Mouse (Mus musculus): ENCODE data around the gene Dkk2. TPM values are rescaled to one million over a fixed set of nuclear protein-coding genes. Genes with fewer than 3 reads are reported as not detected.
"Not testable (repeated sequence)": the region's sequence is repeated elsewhere in the genome, so short reads cannot be mapped to it uniquely, and the experiment has no call there.

The Dkk2 gene
- polyA plus RNA-seq (2014; fragmentation: Nextera tagmentation; extraction: Ambion mirVana), result 3.1 TPM in 2 replicates

DNA sequence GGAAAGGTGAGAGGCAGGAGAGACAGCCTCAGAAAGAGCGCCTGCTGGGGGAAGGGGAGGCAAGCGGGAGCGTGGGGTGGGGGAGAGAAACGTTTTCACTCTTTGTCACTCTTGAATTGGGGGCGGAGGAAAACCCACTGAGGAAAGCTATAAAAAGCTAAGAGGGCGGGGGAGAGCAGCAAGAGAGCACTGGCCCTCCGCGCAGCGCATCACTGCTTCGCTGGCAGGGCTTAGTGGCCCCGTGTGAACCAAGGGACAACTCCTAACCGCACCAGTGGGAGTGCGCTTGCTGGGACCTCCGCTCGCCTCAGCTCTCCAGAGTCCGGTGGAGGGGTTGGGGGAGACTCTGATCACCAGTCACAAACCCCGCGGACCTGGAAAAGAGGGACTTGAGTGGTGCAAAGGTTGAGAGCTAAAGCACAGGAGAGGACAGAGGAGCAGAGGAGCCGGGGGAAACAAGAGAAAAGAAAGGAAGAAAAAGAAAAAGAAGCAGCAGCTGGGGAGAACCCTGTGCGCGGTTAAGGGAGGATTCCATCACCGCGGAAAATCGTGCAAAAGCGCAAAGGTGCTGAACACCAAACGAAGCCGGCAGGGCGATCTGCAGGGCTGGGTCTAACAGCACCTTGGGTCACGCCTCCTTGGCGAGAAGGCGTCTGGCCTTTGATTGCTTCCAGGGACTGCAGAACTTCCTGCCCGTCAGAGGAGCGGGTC, at the start of gene Dkk2:
Gene Dkk2, plus strand, starts transcription at position 181 of the 711 bp plus-strand sequence.
- DNase-seq (ENCODE audit: low spot score) (no peak), ATAC-seq (replicated peaks; ENCODE audit: low FRiP score) (no peak; the same call in 1 of the 2 replicates)
- WGBS, result 2% methylated on average over 33 of the region's 33 CpGs
- peak within 1 kb of the TSS; percentile 70 for H3K4me2 ChIP-seq
- no peaks in the 10 kb centered on the region for H3K9me3 ChIP-seq (ENCODE audit: control insufficient read depth, low read length)
- H3K4me1 ChIP-seq (replicated peaks; ENCODE audit: control insufficient read depth, insufficient read depth, low read length), result peaks cover 6% of the 10 kb centered on the region; the same call in 1 of the 2 replicates
- peaks cover 28% of the 10 kb centered on the region for H3K27me3 ChIP-seq (replicated peaks; ENCODE audit: control insufficient read depth, insufficient read depth, low read length)
- no peak within 1 kb of the TSS for H3K27ac ChIP-seq (ENCODE audit: low read depth, low read length)
- peak within 1 kb of the TSS; percentile 44 for H3K4me3 ChIP-seq (ENCODE audit: low read depth, low read length)
- no peaks in the 10 kb centered on the region for H3K36me3 ChIP-seq (ENCODE audit: control insufficient read depth, insufficient read depth, low read length)
- H3K9ac ChIP-seq (ENCODE audit: low read depth, low read length), result no peak within 1 kb of the TSS

DNA sequence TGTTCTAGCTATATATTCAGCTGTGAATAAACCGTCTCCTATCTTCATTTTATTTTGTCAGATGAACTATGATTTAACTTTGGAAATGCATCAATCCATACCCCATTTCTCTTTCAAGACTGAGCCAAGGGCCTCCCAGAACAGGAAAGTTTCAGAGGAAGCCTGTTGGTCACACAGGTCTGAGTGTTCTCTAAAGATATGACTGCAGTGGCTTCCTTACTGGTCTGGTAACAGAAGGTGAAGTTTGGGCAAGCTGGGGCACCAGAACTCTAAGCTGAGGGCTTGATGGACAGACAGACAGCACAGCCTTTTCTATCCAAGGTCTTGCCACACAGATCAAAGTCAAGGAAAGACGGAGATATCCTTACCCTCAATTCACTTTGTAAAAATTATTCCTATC, 48.4 kb upstream of the Dkk2 start:
- no peak overlapping the region for H3K9ac ChIP-seq (ENCODE audit: low read depth, low read length)
- H3K4me3 ChIP-seq (ENCODE audit: low read depth, low read length), result no peak overlapping the region
- H3K36me3 ChIP-seq (ENCODE audit: control insufficient read depth, insufficient read depth, low read length), result no peaks in the 10 kb centered on the region
- H3K27me3 ChIP-seq (replicated peaks; ENCODE audit: control insufficient read depth, insufficient read depth, low read length), result no peaks in the 10 kb centered on the region
- H3K4me1 ChIP-seq (replicated peaks; ENCODE audit: control insufficient read depth, insufficient read depth, low read length), result no peaks in the 10 kb centered on the region
- H3K4me2 ChIP-seq, result no peak overlapping the region
- WGBS, result 63% methylated on average over 2 of the region's 2 CpGs
- ATAC-seq (replicated peaks; ENCODE audit: low FRiP score) (no peak), DNase-seq (ENCODE audit: low spot score) (no peak)
- H3K27ac ChIP-seq (ENCODE audit: low read depth, low read length), result no peak overlapping the region
- no peaks in the 10 kb centered on the region for H3K9me3 ChIP-seq (ENCODE audit: control insufficient read depth, low read length)

DNA sequence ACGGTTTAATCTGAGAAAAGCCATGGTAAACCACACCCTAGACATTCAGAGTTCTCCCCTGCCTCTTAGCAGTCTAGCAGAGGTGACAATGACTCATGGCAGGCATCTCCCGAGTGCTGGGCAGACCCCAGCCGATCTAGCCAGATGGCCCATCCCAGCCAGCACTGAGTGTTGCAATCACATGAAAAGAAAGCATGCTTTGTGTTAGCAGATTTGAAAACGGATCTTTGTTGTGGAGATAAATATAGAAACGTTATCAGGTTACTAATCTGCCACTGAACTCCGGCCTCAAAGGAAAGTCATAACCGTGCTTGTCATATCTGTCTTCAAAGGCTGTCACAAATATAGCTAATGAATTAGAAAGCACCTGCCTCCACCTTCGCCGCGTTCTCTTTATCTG, 47.4 kb upstream of the Dkk2 start:
- ATAC-seq (replicated peaks; ENCODE audit: low FRiP score), result no peak
- Histone ChIP-seq H3K4me2 (no peak overlapping the region), H3K4me3 (ENCODE audit: low read depth, low read length) (no peak overlapping the region), H3K36me3 (ENCODE audit: control insufficient read depth, insufficient read depth, low read length) (no peaks in the 10 kb centered on the region), H3K9ac (ENCODE audit: low read depth, low read length) (no peak overlapping the region), H3K9me3 (ENCODE audit: control insufficient read depth, low read length) (no peaks in the 10 kb centered on the region), H3K4me1 (replicated peaks; ENCODE audit: control insufficient read depth, insufficient read depth, low read length) (no peaks in the 10 kb centered on the region), H3K27me3 (replicated peaks; ENCODE audit: control insufficient read depth, insufficient read depth, low read length) (no peaks in the 10 kb centered on the region), H3K27ac (ENCODE audit: low read depth, low read length) (no peak overlapping the region)
- no peak for DNase-seq (ENCODE audit: low spot score)
- WGBS, result 47% methylated on average over 10 of the region's 10 CpGs

DNA sequence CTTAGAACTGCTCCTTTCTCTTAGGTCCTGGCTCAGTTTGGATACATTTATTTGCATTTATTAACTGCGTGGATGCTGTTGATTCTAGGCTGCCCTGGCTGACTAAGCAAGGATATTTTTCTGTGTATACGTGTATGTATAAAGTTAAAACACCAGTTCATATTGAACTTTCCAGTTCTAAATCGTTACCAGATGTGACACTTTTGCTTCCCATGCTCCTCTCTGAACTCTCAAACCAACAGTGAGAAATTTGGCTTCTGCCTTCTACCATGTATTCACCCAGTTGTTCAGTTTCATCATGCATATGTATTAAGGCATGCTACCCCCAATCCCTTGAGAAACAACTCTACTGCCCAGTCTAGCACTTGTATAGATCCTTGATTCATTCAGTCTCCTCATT, 45.0 kb upstream of the Dkk2 start:
- DNase-seq (ENCODE audit: low spot score) (no peak), ATAC-seq (replicated peaks; ENCODE audit: low FRiP score) (no peak)
- H3K4me3 ChIP-seq (ENCODE audit: low read depth, low read length), result no peak overlapping the region
- no peak overlapping the region for H3K9ac ChIP-seq (ENCODE audit: low read depth, low read length)
- WGBS, result 70% methylated on average over 3 of the region's 3 CpGs
- no peaks in the 10 kb centered on the region for H3K27me3 ChIP-seq (replicated peaks; ENCODE audit: control insufficient read depth, insufficient read depth, low read length)
- H3K9me3 ChIP-seq (ENCODE audit: control insufficient read depth, low read length), result no peaks in the 10 kb centered on the region
- H3K4me2 ChIP-seq, result no peak overlapping the region
- H3K4me1 ChIP-seq (replicated peaks; ENCODE audit: control insufficient read depth, insufficient read depth, low read length), result no peaks in the 10 kb centered on the region
- no peaks in the 10 kb centered on the region; the same call in 1 of the 2 replicates for H3K36me3 ChIP-seq (ENCODE audit: control insufficient read depth, insufficient read depth, low read length)
- no peak overlapping the region for H3K27ac ChIP-seq (ENCODE audit: low read depth, low read length)

DNA sequence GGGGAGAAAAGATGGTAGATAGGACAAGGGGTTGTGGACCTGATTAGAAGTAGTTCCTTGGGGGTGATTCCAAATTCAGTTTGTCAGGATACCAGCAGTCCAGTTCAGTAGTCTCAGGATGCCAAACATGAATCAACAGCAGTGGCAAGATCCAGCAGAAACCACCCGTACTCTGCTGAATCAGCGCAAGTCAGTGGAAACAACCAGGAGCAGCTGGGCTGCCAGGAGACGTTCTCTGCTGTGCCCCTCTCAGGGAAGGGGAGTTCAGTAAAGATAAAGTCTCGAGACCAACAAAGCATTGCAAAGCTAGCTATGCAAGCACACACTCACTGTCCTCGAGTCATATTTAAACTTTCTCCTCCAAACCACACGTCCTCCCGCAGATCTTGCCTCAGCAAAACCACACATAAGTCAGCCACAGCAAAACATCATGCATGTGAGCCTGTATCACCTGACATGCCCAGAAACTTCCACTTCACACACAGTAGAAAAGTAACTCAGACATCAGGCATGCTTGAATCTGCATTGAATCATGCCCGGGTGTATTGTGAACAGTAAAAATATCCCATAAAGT, 34.1 kb upstream of the Dkk2 start:
- Histone ChIP-seq H3K36me3 (ENCODE audit: control insufficient read depth, insufficient read depth, low read length) (no peaks in the 10 kb centered on the region), H3K4me2 (no peak overlapping the region), H3K27ac (ENCODE audit: low read depth, low read length) (no peak overlapping the region), H3K9me3 (ENCODE audit: control insufficient read depth, low read length) (no peaks in the 10 kb centered on the region), H3K27me3 (replicated peaks; ENCODE audit: control insufficient read depth, insufficient read depth, low read length) (no peaks in the 10 kb centered on the region), H3K9ac (ENCODE audit: low read depth, low read length) (no peak overlapping the region), H3K4me3 (ENCODE audit: low read depth, low read length) (no peak overlapping the region), H3K4me1 (replicated peaks; ENCODE audit: control insufficient read depth, insufficient read depth, low read length) (no peaks in the 10 kb centered on the region)
- 83% methylated on average over 8 of the region's 8 CpGs for WGBS
- ATAC-seq (replicated peaks; ENCODE audit: low FRiP score), result no peak
- DNase-seq (ENCODE audit: low spot score), result no peak

DNA sequence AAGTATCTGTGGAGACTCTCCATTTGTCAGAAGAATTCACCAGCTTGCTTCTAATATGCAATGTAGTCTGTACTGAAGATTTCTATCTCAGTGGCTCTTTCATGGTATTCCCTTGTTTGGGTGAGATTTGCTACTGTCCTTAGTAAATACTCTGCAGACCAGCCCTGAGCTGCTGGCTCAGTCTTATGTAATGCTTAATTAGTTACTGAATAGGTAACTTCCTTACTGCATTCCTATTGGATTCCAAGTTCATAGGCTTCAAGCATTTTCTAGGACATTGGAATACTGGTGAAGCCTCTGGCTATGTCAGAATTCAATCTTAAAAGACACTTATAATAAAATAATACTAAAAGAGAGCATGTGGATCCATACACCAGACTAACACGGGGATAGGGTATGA, 22.3 kb upstream of the Dkk2 start:
- 75% methylated on average over 1 of the region's 1 CpGs for WGBS
- not testable (repeated sequence) for H3K9ac ChIP-seq (ENCODE audit: low read depth, low read length); H3K27me3 ChIP-seq (replicated peaks; ENCODE audit: control insufficient read depth, insufficient read depth, low read length); DNase-seq (ENCODE audit: low spot score); H3K36me3 ChIP-seq (ENCODE audit: control insufficient read depth, insufficient read depth, low read length); H3K4me2 ChIP-seq; H3K27ac ChIP-seq (ENCODE audit: low read depth, low read length); H3K9me3 ChIP-seq (ENCODE audit: control insufficient read depth, low read length); ATAC-seq (replicated peaks; ENCODE audit: low FRiP score); H3K4me1 ChIP-seq (replicated peaks; ENCODE audit: control insufficient read depth, insufficient read depth, low read length); H3K4me3 ChIP-seq (ENCODE audit: low read depth, low read length)

DNA sequence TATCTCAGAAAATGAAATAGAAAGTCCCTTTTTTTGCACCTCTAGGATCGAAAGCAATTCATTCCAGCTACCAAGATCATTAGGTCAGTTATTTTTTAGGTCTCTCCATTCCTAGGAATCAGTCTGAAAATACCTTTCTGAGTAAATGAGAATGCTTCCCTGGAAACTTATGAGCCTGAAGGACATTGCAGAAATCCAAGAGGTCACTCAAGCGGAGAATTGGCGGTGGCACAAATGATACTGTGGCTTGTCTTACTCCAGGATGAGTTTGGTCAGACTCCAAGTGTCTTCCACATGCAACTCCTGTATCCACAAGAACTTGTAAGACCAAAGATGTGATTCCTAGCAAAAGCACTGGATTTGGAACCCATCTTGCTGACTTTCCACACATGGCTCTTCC, 21.7 kb upstream of the Dkk2 start:
- ATAC-seq (replicated peaks; ENCODE audit: low FRiP score), result no peak
- no peak overlapping the region for H3K27ac ChIP-seq (ENCODE audit: low read depth, low read length)

DNA sequence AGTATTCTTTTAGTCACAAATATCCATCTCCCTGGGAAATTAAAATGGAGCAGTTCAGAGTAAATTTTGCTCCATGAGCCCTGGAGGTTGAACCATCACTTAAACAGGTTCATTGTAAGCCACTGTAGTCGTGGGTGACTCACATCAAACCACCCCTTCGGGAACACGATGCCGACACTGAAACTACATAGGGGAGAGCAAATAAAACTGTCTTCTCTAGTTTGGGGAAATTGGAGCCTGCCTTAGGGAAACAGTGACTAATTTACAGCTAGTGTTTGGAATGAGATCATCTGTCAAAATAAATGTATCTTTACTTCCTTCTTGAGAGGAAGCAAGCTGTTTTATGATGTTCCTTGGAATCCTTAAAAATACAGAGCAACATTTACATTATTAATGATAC, 21.1 kb upstream of the Dkk2 start:
- Histone ChIP-seq H3K4me1 (replicated peaks; ENCODE audit: control insufficient read depth, insufficient read depth, low read length) (no peaks in the 10 kb centered on the region), H3K4me3 (ENCODE audit: low read depth, low read length) (no peak overlapping the region), H3K27ac (ENCODE audit: low read depth, low read length) (no peak overlapping the region), H3K27me3 (replicated peaks; ENCODE audit: control insufficient read depth, insufficient read depth, low read length) (no peaks in the 10 kb centered on the region), H3K4me2 (no peak overlapping the region), H3K36me3 (ENCODE audit: control insufficient read depth, insufficient read depth, low read length) (no peaks in the 10 kb centered on the region), H3K9ac (ENCODE audit: low read depth, low read length) (no peak overlapping the region), H3K9me3 (ENCODE audit: control insufficient read depth, low read length) (no peaks in the 10 kb centered on the region)
- ATAC-seq (replicated peaks; ENCODE audit: low FRiP score) (no peak), DNase-seq (ENCODE audit: low spot score) (no peak)
- WGBS, result 73% methylated on average over 4 of the region's 4 CpGs

More for the DNA sequence above, 21.7 kb upstream of the Dkk2 start:
- H3K36me3 ChIP-seq (ENCODE audit: control insufficient read depth, insufficient read depth, low read length), result no peaks in the 10 kb centered on the region
- no peaks in the 10 kb centered on the region for H3K27me3 ChIP-seq (replicated peaks; ENCODE audit: control insufficient read depth, insufficient read depth, low read length)
- H3K9me3 ChIP-seq (ENCODE audit: control insufficient read depth, low read length), result no peaks in the 10 kb centered on the region
- no peak overlapping the region for H3K9ac ChIP-seq (ENCODE audit: low read depth, low read length)
- H3K4me2 ChIP-seq, result no peak overlapping the region
- H3K4me1 ChIP-seq (replicated peaks; ENCODE audit: control insufficient read depth, insufficient read depth, low read length), result no peaks in the 10 kb centered on the region
- no peak for DNase-seq (ENCODE audit: low spot score)
- H3K4me3 ChIP-seq (ENCODE audit: low read depth, low read length), result no peak overlapping the region
- WGBS, result 85% methylated on average over 3 of the region's 3 CpGs

DNA sequence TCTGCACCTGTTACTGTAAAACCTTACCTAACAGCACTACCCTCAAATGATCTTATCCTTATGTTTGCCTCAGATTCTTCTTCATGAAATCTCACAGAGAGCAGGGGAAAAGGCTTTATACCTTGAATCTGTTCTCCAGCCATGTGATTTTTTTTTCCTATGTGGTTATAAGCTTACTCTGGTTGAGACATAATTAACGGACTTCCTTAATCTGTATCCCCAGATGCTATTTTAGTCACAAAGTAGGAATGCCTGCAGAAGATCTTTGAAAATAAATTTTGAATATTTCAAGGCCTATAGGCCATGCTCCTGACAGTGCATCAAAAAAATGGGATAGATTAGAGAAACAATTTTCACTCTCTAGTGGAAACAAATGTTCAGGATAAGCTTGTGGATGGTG, 20.2 kb upstream of the Dkk2 start:
- no peaks in the 10 kb centered on the region for H3K4me1 ChIP-seq (replicated peaks; ENCODE audit: control insufficient read depth, insufficient read depth, low read length)

More for the DNA sequence above, 20.2 kb upstream of the Dkk2 start:
- 54% methylated on average over 1 of the region's 1 CpGs for WGBS
- Histone ChIP-seq H3K4me2 (no peak overlapping the region), H3K9me3 (ENCODE audit: control insufficient read depth, low read length) (no peaks in the 10 kb centered on the region), H3K9ac (ENCODE audit: low read depth, low read length) (no peak overlapping the region), H3K36me3 (ENCODE audit: control insufficient read depth, insufficient read depth, low read length) (no peaks in the 10 kb centered on the region), H3K27me3 (replicated peaks; ENCODE audit: control insufficient read depth, insufficient read depth, low read length) (no peaks in the 10 kb centered on the region), H3K4me3 (ENCODE audit: low read depth, low read length) (no peak overlapping the region), H3K27ac (ENCODE audit: low read depth, low read length) (no peak overlapping the region)
- ATAC-seq (replicated peaks; ENCODE audit: low FRiP score), result no peak
- no peak for DNase-seq (ENCODE audit: low spot score)

All from liver, embryonic 11.5 days (tissue).